Mouse (Mus musculus): ENCODE data around the gene Entpd6. TPM values are rescaled to one million over a fixed set of nuclear protein-coding genes. Genes with fewer than 3 reads are reported as not detected.

The Entpd6 gene
- polyA plus RNA-seq, 1 experiment from 2014 or later, result 27.9 TPM

Other genes with a start within 250 kb of the Entpd6 start
- 0.22 TPM in 1 of 2 replicates, not detected in the other for gene Cst7, start 178.6 kb upstream of the Entpd6 start, polyA plus RNA-seq (2014; fragmentation: Nextera tagmentation; extraction: Ambion mirVana)
- gene Apmap, start 140.5 kb upstream of the Entpd6 start, polyA plus RNA-seq (2014; fragmentation: Nextera tagmentation; extraction: Ambion mirVana), result 31.9 and 41.3 TPM in 2 replicates
- gene Acss1, start 80.5 kb upstream of the Entpd6 start, polyA plus RNA-seq (2014; fragmentation: Nextera tagmentation; extraction: Ambion mirVana), result 2.3 and 5.6 TPM in 2 replicates
- gene Vsx1, start 59.7 kb upstream of the Entpd6 start, polyA plus RNA-seq (2014; fragmentation: Nextera tagmentation; extraction: Ambion mirVana), result not detected in 2 replicates
- gene Pygb, start 37.7 kb downstream of the Entpd6 start, polyA plus RNA-seq (2014; fragmentation: Nextera tagmentation; extraction: Ambion mirVana), result 35.3 and 57.8 TPM in 2 replicates
- 46.7 and 72.0 TPM in 2 replicates for gene Abhd12, start 155.7 kb downstream of the Entpd6 start, polyA plus RNA-seq (2014; fragmentation: Nextera tagmentation; extraction: Ambion mirVana)
- gene Gins1, start 156.4 kb downstream of the Entpd6 start, polyA plus RNA-seq (2014; fragmentation: Nextera tagmentation; extraction: Ambion mirVana), result 62.8 and 77.8 TPM in 2 replicates